ENCODE assay signal across 8 mouse cellular contexts in genomic region chr1:39368267-39368841, GRCm38 (mm10). TPM values are rescaled to one million over a fixed set of nuclear protein-coding genes. Genes with fewer than 3 reads are reported as not detected.
DNase-seq lines count a peak whose midpoint lies in the region; ATAC-seq and TF ChIP-seq lines count a peak whose summit lies in the region.

No protein-coding gene starts in this region.

- H3K9ac ChIP-seq in kidney, embryonic 14.5 days (ENCODE audit: low read depth, low read length): peak overlapping the region; percentile 98
- H3K9ac ChIP-seq in forebrain, embryonic 13.5 days: peak overlapping the region; percentile 99
- peak overlapping the region; percentile 93 for H3K9ac ChIP-seq in midbrain, postnatal 0 days (replicated peaks; ENCODE audit: low read length, poor library complexity, severe bottlenecking)

- peaks cover 6% of the 10 kb centered on the region; the same call in 1 of the 2 replicates for H3K4me1 ChIP-seq in kidney, embryonic 14.5 days (ENCODE audit: control insufficient read depth, insufficient read depth, low read length)
- H3K4me1 ChIP-seq in forebrain, embryonic 13.5 days: peaks cover 20% of the 10 kb centered on the region
- peaks cover 11% of the 10 kb centered on the region for H3K4me1 ChIP-seq in midbrain, postnatal 0 days (ENCODE audit: insufficient read depth, low read length)

- peaks cover 45% of the 10 kb centered on the region for H3K36me3 ChIP-seq in kidney, embryonic 14.5 days (ENCODE audit: control insufficient read depth, insufficient read depth, low read length)
- peaks cover 44% of the 10 kb centered on the region for H3K36me3 ChIP-seq in forebrain, embryonic 13.5 days (ENCODE audit: poor library complexity, severe bottlenecking)
- H3K36me3 ChIP-seq in midbrain, postnatal 0 days (ENCODE audit: insufficient read depth, low read length): peaks cover 30% of the 10 kb centered on the region

- no peaks in the 10 kb centered on the region for H3K27me3 ChIP-seq in kidney, embryonic 14.5 days (ENCODE audit: control insufficient read depth, insufficient read depth, low read length)
- H3K27me3 ChIP-seq in forebrain, embryonic 13.5 days: no peaks in the 10 kb centered on the region
- no peaks in the 10 kb centered on the region for H3K27me3 ChIP-seq in midbrain, postnatal 0 days (ENCODE audit: insufficient read depth, low read length)

- H3K4me3 ChIP-seq in kidney, embryonic 14.5 days (ENCODE audit: low read length): peak overlapping the region; percentile 98
- H3K4me3 ChIP-seq in forebrain, embryonic 13.5 days: peak overlapping the region; percentile 95
- peak overlapping the region; percentile 77 for H3K4me3 ChIP-seq in midbrain, postnatal 0 days (ENCODE audit: low read depth, low read length)

- TF ChIP-seq CTCF in midbrain, postnatal 0 days (IDR thresholded peaks at IDR 0.05): no peak

- no peak for DNase-seq in kidney, adult 9 months
- peak; percentile 34 for DNase-seq in MN1 (ENCODE audit: low spot score)
- peak; percentile 5 to 45 for DNase-seq in kidney, postnatal 36 days
- peak; percentile 14 for DNase-seq in midbrain, postnatal 0 days (ENCODE audit: low spot score)
- no peak for DNase-seq in embryo, embryonic 11 days
- no peak for DNase-seq in ovary, postnatal 36 days (ENCODE audit: low spot score)

- H3K4me2 ChIP-seq in kidney, embryonic 14.5 days (replicated peaks; ENCODE audit: low read depth, low read length): peak overlapping the region; percentile 84
- H3K4me2 ChIP-seq in forebrain, embryonic 13.5 days: peak overlapping the region; percentile 86
- H3K4me2 ChIP-seq in midbrain, postnatal 0 days (ENCODE audit: low read depth, low read length, poor library complexity, severe bottlenecking): peak overlapping the region; percentile 83

- peak overlapping the region; percentile 85 for H3K27ac ChIP-seq in kidney, embryonic 14.5 days (ENCODE audit: low read depth, low read length)
- peak overlapping the region; percentile 90 for H3K27ac ChIP-seq in forebrain, embryonic 13.5 days
- H3K27ac ChIP-seq in midbrain, postnatal 0 days (ENCODE audit: low read depth, low read length): peak overlapping the region; percentile 91

- no peaks in the 10 kb centered on the region for H3K9me3 ChIP-seq in kidney, embryonic 14.5 days (ENCODE audit: control insufficient read depth, low read length)
- H3K9me3 ChIP-seq in forebrain, embryonic 13.5 days (replicated peaks): no peaks in the 10 kb centered on the region
- H3K9me3 ChIP-seq in midbrain, postnatal 0 days (ENCODE audit: low read length): no peaks in the 10 kb centered on the region

- under 1% methylated on average over 34 of the region's 34 CpGs for WGBS in kidney, embryonic 14.5 days
- WGBS in forebrain, embryonic 13.5 days: under 1% methylated on average over 34 of the region's 34 CpGs
- under 1% methylated on average over 34 of the region's 34 CpGs for WGBS in midbrain, postnatal 0 days

- peak; percentile 45; the same call in 1 of the 2 replicates for ATAC-seq in kidney, embryonic 14.5 days (ENCODE audit: low FRiP score, low TSS enrichment)
- peak; percentile 48 for ATAC-seq in forebrain, embryonic 13.5 days
- ATAC-seq in midbrain, postnatal 0 days (ENCODE audit: low FRiP score): peak; percentile 59

RNA-seq across cellular contexts. Expression of gene Rpl31, which starts 0.7 kb away (rescaled TPM):
- 756 and 1,061 TPM in 2 replicates for polyA plus RNA-seq in kidney, embryonic 14.5 days (2014; fragmentation: Nextera tagmentation; extraction: Ambion mirVana)
- 419 and 458 TPM in 2 replicates for polyA plus RNA-seq in forebrain, embryonic 13.5 days (2015; fragmentation: Nextera tagmentation; extraction: Ambion mirVana)
- 273 and 342 TPM in 2 replicates for total RNA-seq in midbrain, postnatal 0 days (2014; rRNA removed)
- 346 and 367 TPM in 2 replicates for polyA plus RNA-seq in midbrain, postnatal 0 days (2015; fragmentation: Nextera tagmentation; extraction: Ambion mirVana)

Comparison
In these comparisons a context has a peak if more than half of its experiments do, and no peak if none do; other contexts are left out.
1. DNase-seq: peak in MN1 (single experiment), kidney, postnatal 36 days (2 of 2) and midbrain, postnatal 0 days (single experiment); none in kidney, adult 9 months (single experiment), embryo, embryonic 11 days (single experiment) and ovary, postnatal 36 days (single experiment).
2. Peak in every context shown above with its lines, with median percentiles within 50 percentile points of each other: ATAC-seq, H3K27ac ChIP-seq, H3K4me2 ChIP-seq, H3K4me3 ChIP-seq and H3K9ac ChIP-seq.